Mouse (Mus musculus) ES-E14 (cell line): ENCODE measurements around the gene Smdt1.
"Not testable (repeated sequence)": the region's sequence is repeated elsewhere in the genome, so short reads cannot be mapped to it uniquely, and the experiment has no call there.

Experiments
- CHD2 ChIP-seq: IDR thresholded peaks from 2 replicates; pipeline ENCODE4 v1.6.1; 2014; ENCODE audit warnings: mild to moderate bottlenecking, low read depth, low read length, inconsistent platforms
- HCFC1 ChIP-seq: IDR thresholded peaks from 2 replicates; pipeline ENCODE4 v1.6.1; 2012; ENCODE audit warnings: low read length, inconsistent platforms, borderline replicate concordance; ENCODE audit not compliant: insufficient read depth
- MAFK ChIP-seq: IDR thresholded peaks from 2 replicates; pipeline ENCODE4 v1.6.1; 2014; ENCODE audit warnings: mild to moderate bottlenecking, low read depth, low read length, inconsistent platforms; ENCODE audit not compliant: insufficient read depth
- ZC3H11A ChIP-seq: IDR thresholded peaks from 2 replicates; pipeline ENCODE4 v1.6.1; 2012; ENCODE audit warnings: low read depth, mild to moderate bottlenecking, inconsistent platforms, low read length, borderline replicate concordance
- ZNF384 ChIP-seq: IDR thresholded peaks from 2 replicates; pipeline ENCODE4 v1.6.1; 2012; ENCODE audit warnings: low read depth, low read length, inconsistent platforms

DNA sequence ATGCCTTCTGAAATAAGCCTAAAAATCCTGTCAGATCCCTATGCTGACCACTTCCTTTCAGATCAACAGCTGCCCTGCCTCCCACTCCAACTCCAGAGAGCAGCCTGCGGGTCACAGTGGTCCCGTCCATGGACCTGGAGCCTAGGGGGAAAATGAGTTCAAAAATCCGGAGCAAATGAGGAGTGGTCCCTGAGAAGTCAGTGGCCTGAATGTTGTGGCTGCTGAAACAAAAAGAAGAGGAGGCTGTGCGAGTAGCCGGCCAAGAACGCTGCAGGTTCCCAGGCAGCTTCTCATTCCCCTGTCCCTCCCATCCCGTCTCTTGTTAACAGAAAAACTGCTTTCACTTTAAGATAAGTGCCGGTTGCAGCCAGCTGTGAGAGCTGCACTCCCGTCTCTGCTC, 25.8 kb downstream of the Smdt1 start:
- TF ChIP-seq ZC3H11A, CHD2, MAFK, ZNF384, HCFC1: not testable (repeated sequence)
